Mouse (Mus musculus) forebrain, embryonic 15.5 days (tissue): ENCODE measurements around the gene Tmem121. TPM values are rescaled to one million over a fixed set of nuclear protein-coding genes. Genes with fewer than 3 reads are reported as not detected.
A peak's percentile ranks its signal among the peaks of the same experiment; 100 is the strongest.
"Not testable (repeated sequence)": the region's sequence is repeated elsewhere in the genome, so short reads cannot be mapped to it uniquely, and the experiment has no call there.

Experiments used
- ATAC-seq: fragments of 200-750 bp; cut with Nextera tagmentation; replicated peaks from 2 replicates; pipeline ENCODE4 v1.8.0; 2017; ENCODE audit warnings: mild to moderate bottlenecking, moderate TSS enrichment, moderate library complexity
- H3K27ac ChIP-seq: fragments of 300-500 bp; sonication (generic); replicated peaks from 2 replicates; pipeline ENCODE4 v1.5.1; 2015; ENCODE audit warnings: mild to moderate bottlenecking, inconsistent platforms
- H3K27me3 ChIP-seq: fragments of 300-500 bp; sonication (generic); 2 replicates; pipeline ENCODE4 v1.6.1; 2015; ENCODE audit warnings: inconsistent platforms
- H3K36me3 ChIP-seq: fragments of 300-500 bp; sonication (generic); 2 replicates; pipeline ENCODE4 v1.6.1; 2015; ENCODE audit warnings: mild to moderate bottlenecking, inconsistent platforms
- H3K4me1 ChIP-seq: fragments of 300-500 bp; sonication (generic); 2 replicates; pipeline ENCODE4 v1.6.1; 2015; ENCODE audit warnings: inconsistent platforms
- H3K4me2 ChIP-seq: fragments of 300-500 bp; sonication (generic); replicated peaks from 2 replicates; pipeline ENCODE4 v1.6.1; 2015; ENCODE audit warnings: mild to moderate bottlenecking, inconsistent platforms
- H3K4me3 ChIP-seq: fragments of 300-500 bp; sonication (generic); 2 replicates; pipeline ENCODE4 v1.5.1; 2015; ENCODE audit warnings: mild to moderate bottlenecking, inconsistent platforms
- H3K9ac ChIP-seq: fragments of 300-500 bp; sonication (generic); replicated peaks from 2 replicates; pipeline ENCODE4 v1.6.1; 2015; ENCODE audit warnings: mild to moderate bottlenecking, inconsistent platforms
- H3K9me3 ChIP-seq: fragments of 300-500 bp; sonication (generic); 2 replicates; pipeline ENCODE4 v1.6.1; 2016; ENCODE audit warnings: inconsistent platforms
- WGBS: fragments of 180-500 bp; shearing (Covaris S2); methylation state at CpG from one replicate; pipeline ENCODE4 v1.1.7; 2015; ENCODE audit warnings: mixed read lengths; 5-methylcytosine and 5-hydroxymethylcytosine counted together
- polyA plus RNA-seq: library from polyadenylated mRNA; unstranded; fragments of >200 nt; fragmentation: Nextera tagmentation; extraction: Ambion mirVana; gene quantifications from 2 replicates; pipeline ENCODE4 v1.2.1, GENCODE M21; 2015

Tmem121 gene
- polyA plus RNA-seq, 1 experiment from 2014 or later = 41.1 TPM

GRCm38 (mm10) chr12:113168031-113168536 lies 17.6 kb upstream of the Tmem121 start:
- Histone ChIP-seq H3K36me3 (no peaks in the 10 kb centered on the region), H3K4me1 (no peaks in the 10 kb centered on the region), H3K4me3 (no peak overlapping the region), H3K27ac (no peak overlapping the region), H3K9ac (no peak overlapping the region), H3K9me3 (no peaks in the 10 kb centered on the region), H3K4me2 (no peak overlapping the region), H3K27me3 (no peaks in the 10 kb centered on the region)
- ATAC-seq = no peak
- WGBS = 88% methylated on average over 9 of the region's 9 CpGs

GRCm38 (mm10) chr12:113176960-113177725 lies 8.6 kb upstream of the Tmem121 start:
- no peak overlapping the region for H3K4me3 ChIP-seq
- H3K9ac ChIP-seq = no peak overlapping the region
- H3K27ac ChIP-seq = no peak overlapping the region
- H3K9me3 ChIP-seq = no peaks in the 10 kb centered on the region
- H3K4me1 ChIP-seq = no peaks in the 10 kb centered on the region
- no peak overlapping the region for H3K4me2 ChIP-seq
- no peaks in the 10 kb centered on the region for H3K36me3 ChIP-seq
- no peak for ATAC-seq
- no peaks in the 10 kb centered on the region for H3K27me3 ChIP-seq
- 92% methylated on average over 18 of the region's 18 CpGs for WGBS

DNA sequence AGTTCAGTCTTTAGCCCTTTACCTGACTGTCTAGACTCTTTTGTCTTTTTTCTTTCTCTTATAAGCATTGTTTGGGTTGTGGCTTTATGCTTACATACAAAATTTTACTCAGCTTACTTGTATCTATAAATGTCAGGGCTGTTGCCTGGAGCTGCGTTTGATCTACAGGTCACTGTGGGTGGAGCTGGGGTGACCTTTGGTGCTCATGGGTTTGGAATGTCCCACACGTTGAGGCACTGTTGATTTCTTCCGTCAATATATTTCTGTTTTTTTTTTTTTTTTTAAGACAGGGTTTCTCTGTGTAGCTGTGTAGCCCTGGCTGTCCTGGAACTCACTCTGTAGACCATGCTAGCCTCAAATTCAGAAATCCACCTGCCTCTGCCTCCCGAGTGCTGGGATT lies 4.7 kb upstream of the Tmem121 start:
- Histone ChIP-seq H3K9ac (no peak overlapping the region), H3K9me3 (no peaks in the 10 kb centered on the region), H3K4me2 (no peak overlapping the region), H3K4me3 (no peak overlapping the region), H3K36me3 (no peaks in the 10 kb centered on the region), H3K27me3 (no peaks in the 10 kb centered on the region), H3K4me1 (peaks cover 5% of the 10 kb centered on the region; the same call in 1 of the 2 replicates), H3K27ac (no peak overlapping the region)
- 79% methylated on average over 4 of the region's 4 CpGs for WGBS
- no peak for ATAC-seq

- peaks cover 18% of the 10 kb centered on the region for H3K36me3 ChIP-seq
- H3K27ac ChIP-seq = no peak overlapping the region
- 65% methylated on average over 5 of the region's 5 CpGs for WGBS
- H3K4me3 ChIP-seq = 0 out of 2 replicates have a peak overlapping the region, but pooled peaks have one; percentile 73
- no peak overlapping the region for H3K4me2 ChIP-seq
- H3K9me3 ChIP-seq = no peaks in the 10 kb centered on the region
- H3K4me1 ChIP-seq = peaks cover 28% of the 10 kb centered on the region
- H3K27me3 ChIP-seq = no peaks in the 10 kb centered on the region
- no peak for ATAC-seq
- H3K9ac ChIP-seq = no peak overlapping the region
Observed at GRCm38 (mm10) chr12:113184945-113185344, 785 bp upstream of the Tmem121 start.

DNA sequence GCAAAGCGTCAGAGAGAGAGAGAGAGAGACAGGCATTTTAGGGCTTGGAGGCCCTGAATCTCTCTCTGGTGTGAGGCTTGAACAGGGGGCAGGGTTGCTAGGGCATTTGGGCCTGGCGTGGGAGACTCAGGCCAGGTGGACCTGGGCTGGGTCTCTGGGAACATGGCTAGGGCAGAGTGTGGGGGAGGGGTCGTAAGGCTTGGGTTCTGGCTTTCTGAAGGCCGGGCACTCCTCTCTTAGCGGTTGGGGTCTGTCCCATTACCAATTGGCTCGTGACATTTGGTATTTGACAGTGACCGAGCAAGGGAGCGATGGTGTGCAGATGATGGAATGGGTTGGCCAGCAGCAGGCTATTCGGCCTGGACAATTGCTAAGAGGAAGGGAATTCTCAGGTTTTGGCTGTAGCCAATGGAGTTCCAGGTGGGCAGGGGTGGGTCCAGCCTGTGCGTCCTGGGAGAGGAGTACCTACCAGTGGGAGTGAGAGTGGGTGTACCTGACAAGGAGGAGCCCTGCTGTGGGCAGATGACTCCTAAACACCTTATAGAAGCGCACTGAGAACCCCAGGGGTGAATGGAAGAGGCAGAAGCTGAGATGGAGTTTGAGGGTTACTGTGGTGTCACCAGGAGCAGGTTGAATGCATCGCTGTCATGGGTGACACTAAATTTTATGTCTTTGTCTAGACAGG lies 738 bp downstream of the Tmem121 start:
- Histone ChIP-seq H3K9ac (peak overlapping the region; percentile 70), H3K27ac (peak overlapping the region; percentile 17; the same call in 1 of the 2 replicates), H3K9me3 (no peaks in the 10 kb centered on the region), H3K4me3 (peak overlapping the region; percentile 73), H3K27me3 (no peaks in the 10 kb centered on the region), H3K4me2 (peak overlapping the region; percentile 86), H3K36me3 (peaks cover 30% of the 10 kb centered on the region), H3K4me1 (peaks cover 28% of the 10 kb centered on the region)
- no peak; the same call in 1 of the 2 replicates for ATAC-seq
- WGBS = 29% methylated on average over 12 of the region's 12 CpGs

DNA sequence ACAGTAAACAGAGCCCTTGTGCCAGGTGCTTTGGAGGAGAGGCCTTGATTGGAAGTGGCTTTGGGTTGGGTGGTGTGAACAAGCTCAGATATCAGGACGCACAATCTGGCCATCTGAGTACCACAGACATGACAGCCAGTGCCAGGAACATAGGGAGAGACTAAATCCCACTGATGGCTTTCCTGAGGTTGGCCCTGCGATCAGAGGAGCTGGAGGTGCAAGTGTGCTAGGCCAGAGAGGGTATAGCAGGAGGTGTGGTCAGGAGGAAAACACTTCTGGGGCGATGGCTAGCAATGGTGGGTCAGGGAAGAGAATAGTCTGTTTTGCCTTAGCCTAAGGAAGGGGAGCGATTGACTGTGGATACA lies 1.3 kb downstream of the Tmem121 start:
- Histone ChIP-seq H3K27me3 (no peaks in the 10 kb centered on the region), H3K9ac (peak overlapping the region; percentile 70; the same call in 1 of the 2 replicates), H3K27ac (no peak overlapping the region), H3K4me1 (peaks cover 28% of the 10 kb centered on the region), H3K4me2 (peak overlapping the region; percentile 86), H3K36me3 (peaks cover 33% of the 10 kb centered on the region), H3K4me3 (peak overlapping the region; percentile 73), H3K9me3 (no peaks in the 10 kb centered on the region)
- 59% methylated on average over 4 of the region's 4 CpGs for WGBS
- ATAC-seq = no peak

- peak overlapping the region; percentile 70 for H3K9ac ChIP-seq
- peak overlapping the region; percentile 73 for H3K4me3 ChIP-seq
- ATAC-seq = peak; percentile 59
- no peaks in the 10 kb centered on the region for H3K27me3 ChIP-seq
- H3K4me1 ChIP-seq = peaks cover 28% of the 10 kb centered on the region
- H3K27ac ChIP-seq = no peak overlapping the region
- peaks cover 35% of the 10 kb centered on the region for H3K36me3 ChIP-seq
- H3K9me3 ChIP-seq = no peaks in the 10 kb centered on the region
- H3K4me2 ChIP-seq = peak overlapping the region; percentile 86
- WGBS = 5% methylated on average over 56 of the region's 56 CpGs
Observed at GRCm38 (mm10) chr12:113187584-113188295, 2.0 kb downstream of the Tmem121 start.

- Histone ChIP-seq H3K36me3 (peaks cover 35% of the 10 kb centered on the region), H3K9ac (no peak overlapping the region), H3K27me3 (no peaks in the 10 kb centered on the region), H3K9me3 (no peaks in the 10 kb centered on the region), H3K4me1 (peaks cover 28% of the 10 kb centered on the region), H3K27ac (no peak overlapping the region), H3K4me2 (peak overlapping the region; percentile 86), H3K4me3 (peak overlapping the region; percentile 73)
- 0 out of 2 replicates have a peak, but pooled peaks have one; percentile 3 for ATAC-seq
- WGBS = 93% methylated on average over 51 of the region's 51 CpGs
Observed at GRCm38 (mm10) chr12:113188349-113189055, 2.8 kb downstream of the Tmem121 start.

DNA sequence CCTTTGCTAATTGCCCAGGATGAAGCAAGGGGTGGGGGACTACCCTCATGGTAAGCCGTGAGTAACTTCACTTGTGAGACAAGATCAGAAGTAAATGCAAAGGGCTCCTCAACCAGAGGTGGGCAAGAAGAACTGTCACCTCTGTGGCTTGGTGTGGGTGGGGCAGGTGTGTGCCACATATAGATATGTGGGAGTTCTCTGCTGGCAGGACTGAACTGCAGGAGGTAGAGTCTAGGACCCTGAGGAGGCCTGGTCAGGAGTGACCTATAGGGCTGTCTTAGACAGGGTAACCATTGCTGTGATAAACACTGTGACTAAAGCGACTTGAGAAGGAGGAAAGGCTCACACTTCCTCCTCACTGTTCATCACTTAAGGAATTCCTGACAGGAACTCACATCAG lies 7.7 kb downstream of the Tmem121 start:
- Histone ChIP-seq H3K9ac (no peak overlapping the region), H3K27ac (no peak overlapping the region), H3K36me3 (peaks cover 33% of the 10 kb centered on the region), H3K9me3 (no peaks in the 10 kb centered on the region), H3K27me3 (no peaks in the 10 kb centered on the region), H3K4me3 (no peak overlapping the region), H3K4me2 (no peak overlapping the region), H3K4me1 (no peaks in the 10 kb centered on the region)
- WGBS = 79% methylated on average over 2 of the region's 2 CpGs
- ATAC-seq = no peak

- H3K9me3 ChIP-seq, H3K36me3 ChIP-seq, H3K4me1 ChIP-seq, H3K4me3 ChIP-seq, ATAC-seq, H3K9ac ChIP-seq, H3K27ac ChIP-seq, H3K4me2 ChIP-seq, H3K27me3 ChIP-seq: not testable (repeated sequence)
- WGBS = 97% methylated on average over 3 of the region's 6 CpGs
Observed at GRCm38 (mm10) chr12:113199132-113199531, 13.4 kb downstream of the Tmem121 start.

DNA sequence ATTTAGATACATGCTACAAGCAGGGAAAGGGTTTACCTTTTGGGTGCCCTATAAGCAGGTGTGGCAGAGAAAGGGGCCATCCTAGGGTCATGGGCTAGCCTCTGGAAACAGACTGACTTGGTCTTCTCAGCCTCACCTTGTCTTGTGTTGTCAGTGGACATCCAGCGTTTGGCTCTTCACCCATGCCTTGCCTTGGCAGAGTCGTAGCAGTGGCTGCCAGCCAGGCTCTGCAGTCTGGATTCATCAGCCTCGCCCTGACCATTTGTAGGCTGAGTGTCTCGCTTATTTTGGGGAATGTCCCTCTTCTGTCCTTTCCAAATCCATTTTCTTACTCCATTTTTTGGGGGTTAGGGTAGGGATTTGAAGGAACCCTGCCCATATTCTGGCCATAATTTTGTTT lies 15.6 kb downstream of the Tmem121 start:
- Histone ChIP-seq H3K36me3 (no peaks in the 10 kb centered on the region), H3K9me3 (no peaks in the 10 kb centered on the region), H3K4me3 (no peak overlapping the region), H3K4me1 (no peaks in the 10 kb centered on the region), H3K27me3 (no peaks in the 10 kb centered on the region), H3K4me2 (no peak overlapping the region), H3K9ac (no peak overlapping the region), H3K27ac (no peak overlapping the region)
- WGBS = 90% methylated on average over 4 of the region's 4 CpGs
- ATAC-seq = no peak
